Mouse (Mus musculus): ENCODE measurements around the gene Msmp. TPM values are rescaled to one million over a fixed set of nuclear protein-coding genes. Genes with fewer than 3 reads are reported as not detected.
A peak's percentile ranks its signal among the peaks of the same experiment; 100 is the strongest.

Gene Msmp
- 1.5 and 1.7 TPM in 2 replicates for polyA plus RNA-seq (2015; fragmentation: Nextera tagmentation; extraction: Ambion mirVana)

DNA sequence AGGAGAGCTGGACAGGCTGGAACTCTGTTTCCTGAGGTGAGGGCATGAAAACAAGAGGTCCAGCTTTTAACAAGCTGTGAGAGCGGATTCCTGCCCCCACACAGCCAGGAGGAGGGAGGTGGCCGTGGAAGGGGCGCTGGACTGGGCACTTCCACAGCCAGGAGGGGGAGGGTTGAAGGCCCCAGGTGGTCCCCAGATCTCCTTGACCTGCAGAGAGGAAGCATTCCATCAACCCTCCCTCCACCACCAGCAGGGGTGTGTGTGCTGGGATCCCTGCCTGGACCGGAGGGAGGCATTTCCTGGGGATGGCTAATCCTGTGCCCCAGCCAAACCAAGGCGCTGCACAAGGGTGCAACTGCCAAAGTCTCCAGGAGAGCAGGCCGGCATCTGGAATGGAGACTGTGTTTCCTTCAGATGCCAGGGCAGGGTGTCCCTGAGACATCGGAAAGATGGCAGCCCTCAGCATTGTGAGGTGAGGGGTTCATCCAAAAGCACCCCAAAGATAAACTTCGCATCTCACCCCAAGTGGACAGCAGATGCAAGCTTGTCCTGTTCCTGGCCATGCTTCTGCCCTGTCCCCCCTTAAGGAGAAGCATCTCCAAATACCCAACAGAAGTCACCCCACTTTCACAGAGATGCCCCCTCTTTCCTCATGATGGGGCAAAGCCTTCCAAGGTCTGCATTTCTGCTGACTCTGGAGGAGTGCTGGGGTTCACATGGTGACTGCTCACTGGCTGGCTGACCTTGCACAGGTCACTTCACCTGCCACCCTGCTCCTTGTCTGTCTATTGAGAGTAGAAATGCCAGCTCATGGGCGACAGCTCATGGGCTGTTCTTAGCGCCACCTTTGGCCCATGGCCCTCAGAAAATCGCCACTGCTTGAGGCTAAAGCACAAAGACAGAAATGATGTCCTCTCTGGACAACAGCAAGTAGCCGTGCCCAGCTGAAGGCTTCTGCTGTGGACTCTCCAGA lies at the start of gene Msmp:
Gene Msmp (minus strand): TSS at position 51 of the 973 bp plus-strand sequence.
- no peak within 1 kb of the TSS for H3K9ac ChIP-seq (replicated peaks; ENCODE audit: low read depth, low read length)
- no peak within 1 kb of the TSS for H3K4me2 ChIP-seq (ENCODE audit: low read length)
- H3K4me1 ChIP-seq (replicated peaks; ENCODE audit: control insufficient read depth, insufficient read depth, low read length), result peaks cover 4% of the 10 kb centered on the region
- WGBS, result 71% methylated on average over 12 of the region's 12 CpGs
- H3K36me3 ChIP-seq (ENCODE audit: control insufficient read depth, insufficient read depth), result peaks cover 13% of the 10 kb centered on the region
- no peak for ATAC-seq
- no peaks in the 10 kb centered on the region for H3K27me3 ChIP-seq (replicated peaks; ENCODE audit: control insufficient read depth, insufficient read depth, low read length)
- no peaks in the 10 kb centered on the region for H3K9me3 ChIP-seq (ENCODE audit: control insufficient read depth, low read length)
- no peak within 1 kb of the TSS for H3K4me3 ChIP-seq (replicated peaks; ENCODE audit: low read length)
- no peak within 1 kb of the TSS for H3K27ac ChIP-seq (ENCODE audit: low read length)

DNA sequence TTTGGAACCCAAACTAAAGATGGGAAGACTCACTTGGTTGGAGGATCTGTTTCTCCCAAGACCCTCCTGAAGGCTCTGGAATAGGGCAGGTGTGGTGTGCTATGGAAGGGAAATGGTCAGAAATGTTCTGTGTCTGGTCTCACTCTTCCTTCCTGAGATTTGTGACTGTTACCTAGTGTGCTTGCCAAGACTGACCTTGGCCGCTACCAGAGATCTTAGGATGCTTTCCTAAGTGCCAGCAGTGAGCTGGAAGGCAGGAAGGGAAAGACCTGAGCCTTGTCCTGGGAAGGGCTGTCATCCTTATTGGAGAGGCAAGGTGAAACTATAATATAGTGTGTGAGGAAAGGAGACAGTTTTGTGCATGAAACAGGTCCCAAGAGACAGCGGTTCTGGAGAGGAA lies 49.4 kb upstream of the Msmp start:
- peaks cover 29% of the 10 kb centered on the region for H3K4me1 ChIP-seq (replicated peaks; ENCODE audit: control insufficient read depth, insufficient read depth, low read length)
- no peak for ATAC-seq
- H3K4me3 ChIP-seq (replicated peaks; ENCODE audit: low read length), result no peak overlapping the region
- no peak overlapping the region for H3K27ac ChIP-seq (ENCODE audit: low read length)
- H3K4me2 ChIP-seq (ENCODE audit: low read length), result no peak overlapping the region
- no peaks in the 10 kb centered on the region for H3K36me3 ChIP-seq (ENCODE audit: control insufficient read depth, insufficient read depth)
- H3K9me3 ChIP-seq (ENCODE audit: control insufficient read depth, low read length), result no peaks in the 10 kb centered on the region
- WGBS, result 88% methylated on average over 2 of the region's 2 CpGs
- no peaks in the 10 kb centered on the region for H3K27me3 ChIP-seq (replicated peaks; ENCODE audit: control insufficient read depth, insufficient read depth, low read length)
- H3K9ac ChIP-seq (replicated peaks; ENCODE audit: low read depth, low read length), result no peak overlapping the region

- no peaks in the 10 kb centered on the region for H3K27me3 ChIP-seq (replicated peaks; ENCODE audit: control insufficient read depth, insufficient read depth, low read length)
- H3K36me3 ChIP-seq (ENCODE audit: control insufficient read depth, insufficient read depth), result no peaks in the 10 kb centered on the region
- no peak overlapping the region for H3K27ac ChIP-seq (ENCODE audit: low read length)
- H3K9me3 ChIP-seq (ENCODE audit: control insufficient read depth, low read length), result no peaks in the 10 kb centered on the region
- H3K4me1 ChIP-seq (replicated peaks; ENCODE audit: control insufficient read depth, insufficient read depth, low read length), result peaks cover 29% of the 10 kb centered on the region
- H3K4me3 ChIP-seq (replicated peaks; ENCODE audit: low read length), result no peak overlapping the region
- 0 out of 2 replicates have a peak overlapping the region, but pooled peaks have one; percentile 0 for H3K4me2 ChIP-seq (ENCODE audit: low read length)
- H3K9ac ChIP-seq (replicated peaks; ENCODE audit: low read depth, low read length), result no peak overlapping the region
- ATAC-seq, result no peak
- 85% methylated on average over 8 of the region's 8 CpGs for WGBS
Observed at GRCm38 (mm10) chr4:43633296-43633695, 49.0 kb upstream of the Msmp start.

DNA sequence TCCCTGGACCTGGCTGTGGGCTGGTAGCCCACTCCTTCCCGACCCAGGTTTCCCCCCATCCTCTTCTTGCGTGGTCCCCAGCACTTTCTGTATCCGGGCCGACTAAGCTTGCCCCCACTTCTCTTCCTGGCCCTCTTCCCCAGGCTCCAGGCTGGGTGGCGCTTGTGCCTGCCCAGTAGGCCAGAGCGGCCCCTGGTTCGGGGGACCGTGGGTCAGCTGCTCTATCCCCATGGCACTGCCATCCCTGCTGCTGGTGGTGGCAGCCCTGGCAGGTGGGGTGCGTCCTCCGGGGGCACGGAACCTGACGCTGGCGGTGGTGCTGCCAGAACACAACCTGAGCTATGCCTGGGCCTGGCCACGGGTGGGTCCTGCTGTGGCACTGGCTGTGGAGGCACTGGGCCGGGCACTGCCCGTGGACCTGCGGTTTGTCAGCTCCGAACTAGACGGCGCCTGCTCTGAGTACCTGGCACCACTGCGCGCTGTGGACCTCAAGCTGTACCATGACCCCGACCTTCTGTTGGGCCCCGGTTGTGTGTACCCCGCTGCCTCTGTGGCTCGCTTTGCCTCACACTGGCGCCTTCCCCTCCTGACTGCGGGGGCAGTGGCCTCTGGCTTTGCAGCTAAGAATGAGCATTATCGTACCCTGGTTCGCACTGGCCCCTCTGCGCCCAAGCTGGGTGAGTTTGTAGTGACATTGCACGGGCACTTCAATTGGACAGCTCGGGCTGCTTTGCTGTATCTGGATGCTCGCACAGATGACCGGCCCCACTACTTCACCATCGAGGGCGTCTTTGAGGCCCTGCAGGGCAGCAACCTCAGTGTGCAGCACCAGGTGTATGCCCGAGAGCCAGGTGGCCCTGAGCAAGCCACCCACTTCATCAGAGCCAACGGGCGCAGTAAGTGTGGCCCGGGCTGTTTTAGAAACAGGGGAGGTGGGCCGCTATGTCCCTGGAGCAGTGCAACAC lies 47.9 kb upstream of the Msmp start:
- H3K36me3 ChIP-seq (ENCODE audit: control insufficient read depth, insufficient read depth), result no peaks in the 10 kb centered on the region
- peak overlapping the region; percentile 80 for H3K4me2 ChIP-seq (ENCODE audit: low read length)
- no peaks in the 10 kb centered on the region for H3K9me3 ChIP-seq (ENCODE audit: control insufficient read depth, low read length)
- ATAC-seq, result peak; percentile 24
- no peaks in the 10 kb centered on the region for H3K27me3 ChIP-seq (replicated peaks; ENCODE audit: control insufficient read depth, insufficient read depth, low read length)
- WGBS, result 53% methylated on average over 42 of the region's 42 CpGs
- peak overlapping the region; percentile 65; the same call in 1 of the 2 replicates for H3K27ac ChIP-seq (ENCODE audit: low read length)
- H3K4me3 ChIP-seq (replicated peaks; ENCODE audit: low read length), result peak overlapping the region; percentile 65
- H3K4me1 ChIP-seq (replicated peaks; ENCODE audit: control insufficient read depth, insufficient read depth, low read length), result peaks cover 29% of the 10 kb centered on the region
- peak overlapping the region; percentile 94 for H3K9ac ChIP-seq (replicated peaks; ENCODE audit: low read depth, low read length)

GRCm38 (mm10) chr4:43631046-43631955 lies 47.0 kb upstream of the Msmp start, which contains the start of gene Npr2:
Gene Npr2, plus strand, starts transcription at chr4:43631935.
- WGBS, result 1% methylated on average over 35 of the region's 70 CpGs
- Histone ChIP-seq H3K27ac (ENCODE audit: low read length) (peak within 1 kb of the TSS; percentile 65), H3K4me3 (replicated peaks; ENCODE audit: low read length) (peak within 1 kb of the TSS; percentile 65), H3K27me3 (replicated peaks; ENCODE audit: control insufficient read depth, insufficient read depth, low read length) (no peaks in the 10 kb centered on the region), H3K4me1 (replicated peaks; ENCODE audit: control insufficient read depth, insufficient read depth, low read length) (peaks cover 29% of the 10 kb centered on the region), H3K9ac (replicated peaks; ENCODE audit: low read depth, low read length) (peak within 1 kb of the TSS; percentile 94), H3K4me2 (ENCODE audit: low read length) (peak within 1 kb of the TSS; percentile 80), H3K9me3 (ENCODE audit: control insufficient read depth, low read length) (no peaks in the 10 kb centered on the region), H3K36me3 (ENCODE audit: control insufficient read depth, insufficient read depth) (no peaks in the 10 kb centered on the region)
- peak; percentile 52 for ATAC-seq

DNA sequence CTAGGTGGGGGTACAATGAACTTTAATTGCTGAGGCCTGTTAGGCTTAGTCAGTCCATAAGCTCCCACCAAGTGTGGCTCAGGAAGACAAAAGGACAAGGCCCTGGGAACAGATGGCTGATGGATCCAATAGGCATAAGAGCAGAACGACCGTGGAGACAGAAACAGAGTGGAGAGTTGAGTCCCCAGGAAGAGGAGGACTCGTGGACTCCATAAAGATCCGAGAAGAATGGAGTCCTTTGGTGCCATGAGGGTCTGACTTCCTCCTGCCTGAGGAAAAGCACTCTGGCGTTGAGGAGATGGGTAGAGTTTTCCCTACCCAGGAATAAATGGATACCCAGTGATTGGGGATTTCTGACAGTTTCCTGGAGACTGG lies 46.4 kb upstream of the Msmp start:
- H3K9ac ChIP-seq (replicated peaks; ENCODE audit: low read depth, low read length), result peak overlapping the region; percentile 94; the same call in 1 of the 2 replicates
- H3K9me3 ChIP-seq (ENCODE audit: control insufficient read depth, low read length), result peaks cover under 1% of the 10 kb centered on the region; the same call in 1 of the 2 replicates
- H3K4me3 ChIP-seq (replicated peaks; ENCODE audit: low read length), result peak overlapping the region; percentile 65
- H3K4me1 ChIP-seq (replicated peaks; ENCODE audit: control insufficient read depth, insufficient read depth, low read length), result peaks cover 29% of the 10 kb centered on the region
- WGBS, result 19% methylated on average over 5 of the region's 5 CpGs
- peak; percentile 7; the same call in 1 of the 2 replicates for ATAC-seq
- H3K27me3 ChIP-seq (replicated peaks; ENCODE audit: control insufficient read depth, insufficient read depth, low read length), result no peaks in the 10 kb centered on the region
- peak overlapping the region; percentile 80 for H3K4me2 ChIP-seq (ENCODE audit: low read length)
- H3K36me3 ChIP-seq (ENCODE audit: control insufficient read depth, insufficient read depth), result no peaks in the 10 kb centered on the region
- H3K27ac ChIP-seq (ENCODE audit: low read length), result peak overlapping the region; percentile 65

DNA sequence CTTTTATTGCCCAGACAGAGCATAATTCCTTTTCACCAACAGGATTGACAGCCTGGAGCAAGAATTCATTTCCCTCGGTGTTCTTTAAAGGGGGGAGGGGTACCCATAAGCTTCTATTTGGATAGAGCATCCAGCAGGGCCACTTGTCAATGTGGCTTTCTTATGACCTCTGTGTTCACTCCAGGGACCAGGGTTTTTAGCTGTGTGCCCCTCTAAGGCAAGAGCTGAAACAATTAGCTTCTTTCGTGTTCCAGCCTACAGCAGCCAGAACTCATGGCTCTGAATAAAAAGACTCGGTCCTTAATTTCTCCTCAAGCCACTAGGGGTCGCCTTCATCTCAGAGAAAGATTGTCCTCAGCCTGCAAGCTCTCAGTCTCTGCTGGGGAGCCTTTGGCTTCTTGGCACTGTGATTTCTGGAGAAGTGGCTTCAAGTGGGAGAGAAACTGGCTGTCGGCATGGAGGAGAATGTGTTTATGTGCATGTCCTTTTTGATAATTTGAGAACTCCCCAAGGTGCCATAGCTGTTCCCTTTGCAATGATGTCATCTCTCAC lies 45.8 kb upstream of the Msmp start:
- H3K9me3 ChIP-seq (ENCODE audit: control insufficient read depth, low read length), result peaks cover 5% of the 10 kb centered on the region
- ATAC-seq, result peak; percentile 68
- H3K27ac ChIP-seq (ENCODE audit: low read length), result peak overlapping the region; percentile 65
- H3K9ac ChIP-seq (replicated peaks; ENCODE audit: low read depth, low read length), result peak overlapping the region; percentile 36; the same call in 1 of the 2 replicates
- H3K36me3 ChIP-seq (ENCODE audit: control insufficient read depth, insufficient read depth), result no peaks in the 10 kb centered on the region
- WGBS, result 2% methylated on average over 5 of the region's 5 CpGs
- H3K27me3 ChIP-seq (replicated peaks; ENCODE audit: control insufficient read depth, insufficient read depth, low read length), result no peaks in the 10 kb centered on the region
- H3K4me1 ChIP-seq (replicated peaks; ENCODE audit: control insufficient read depth, insufficient read depth, low read length), result peaks cover 29% of the 10 kb centered on the region
- peak overlapping the region; percentile 36 for H3K4me2 ChIP-seq (ENCODE audit: low read length)
- no peak overlapping the region for H3K4me3 ChIP-seq (replicated peaks; ENCODE audit: low read length)
